Mouse (Mus musculus) heart, embryonic 14.5 days (tissue): Measurements from ENCODE around the gene Nufip2. TPM values are rescaled to one million over a fixed set of nuclear protein-coding genes. Genes with fewer than 3 reads are reported as not detected.

ENCODE experiments used
- ATAC-seq: fragments of 200-750 bp; cut with Nextera tagmentation; 2 replicates; pipeline ENCODE4 v1.8.0; 2017; ENCODE audit warnings: low read depth, moderate TSS enrichment; ENCODE audit not compliant: insufficient number of reproducible peaks, insufficient read depth, low FRiP score
- H3K27ac ChIP-seq, 2 experiments: fragments of 200-500 bp in 1 of 2; fragments of 300-500 bp in 1 of 2; sonication (generic) in 1 of 2; replicated peaks in 1 of 2; 2 replicates each; pipeline ENCODE4 v1.5.1; 2012 to 2014; ENCODE audit warnings: low read depth in 2 of 2, low read length in 2 of 2, control low read depth in 1 of 2, mild to moderate bottlenecking in 1 of 2, mixed read lengths in 1 of 2; ENCODE audit not compliant: control insufficient read depth in 1 of 2, insufficient read depth in 1 of 2
- H3K27me3 ChIP-seq: fragments of 300-500 bp; sonication (generic); 2 replicates; pipeline ENCODE4 v1.6.1; 2014; ENCODE audit warnings: mild to moderate bottlenecking, low read length, control low read depth; ENCODE audit not compliant: control insufficient read depth, insufficient read depth
- H3K36me3 ChIP-seq: fragments of 300-500 bp; sonication (generic); 2 replicates; pipeline ENCODE4 v1.6.1; 2014; ENCODE audit warnings: mild to moderate bottlenecking, control low read depth, low read length, mixed read lengths; ENCODE audit not compliant: control insufficient read depth, insufficient read depth
- H3K4me1 ChIP-seq, 2 experiments: fragments of 200-500 bp in 1 of 2; fragments of 300-500 bp in 1 of 2; sonication (generic) in 1 of 2; 2 replicates each; pipeline ENCODE4 v1.6.1; 2012 to 2014; ENCODE audit warnings: low read length in 2 of 2, control low read depth in 1 of 2, mixed read lengths in 1 of 2; ENCODE audit not compliant: control insufficient read depth in 2 of 2, insufficient read depth in 2 of 2
- H3K4me2 ChIP-seq: fragments of 300-500 bp; sonication (generic); 2 replicates; pipeline ENCODE4 v1.6.1; 2014; ENCODE audit warnings: mild to moderate bottlenecking, low read length
- H3K4me3 ChIP-seq, 2 experiments: fragments of 200-500 bp in 1 of 2; fragments of 300-500 bp in 1 of 2; sonication (generic) in 1 of 2; 2 replicates each; pipeline ENCODE4 v1.5.1; 2012 to 2014; ENCODE audit warnings: low read length in 2 of 2, mild to moderate bottlenecking in 2 of 2, control low read depth in 1 of 2, low read depth in 1 of 2, moderate library complexity in 1 of 2; ENCODE audit not compliant: control insufficient read depth in 1 of 2, insufficient read depth in 1 of 2
- H3K9ac ChIP-seq: fragments of 300-500 bp; sonication (generic); 2 replicates; pipeline ENCODE4 v1.6.1; 2014; ENCODE audit warnings: mild to moderate bottlenecking, low read length
- H3K9me3 ChIP-seq: fragments of 300-500 bp; sonication (generic); 2 replicates; pipeline ENCODE4 v1.6.1; 2016; ENCODE audit warnings: low read length, control low read depth; ENCODE audit not compliant: control insufficient read depth
- WGBS: fragments of 180-500 bp; shearing (Covaris S2); extraction: QIAGEN DNeasy Blood & Tissue Kit; methylation state at CpG from one replicate; pipeline ENCODE4 v1.1.7; 2014; 5-methylcytosine and 5-hydroxymethylcytosine counted together
- polyA plus RNA-seq: library from polyadenylated mRNA; unstranded; fragments of >200 nt; fragmentation: Nextera tagmentation; extraction: Ambion mirVana; gene quantifications from 2 replicates; pipeline ENCODE4 v1.2.1, GENCODE M21; 2014

The Nufip2 gene
- polyA plus RNA-seq, 1 experiment from 2014 or later: 5.4 TPM

DNA sequence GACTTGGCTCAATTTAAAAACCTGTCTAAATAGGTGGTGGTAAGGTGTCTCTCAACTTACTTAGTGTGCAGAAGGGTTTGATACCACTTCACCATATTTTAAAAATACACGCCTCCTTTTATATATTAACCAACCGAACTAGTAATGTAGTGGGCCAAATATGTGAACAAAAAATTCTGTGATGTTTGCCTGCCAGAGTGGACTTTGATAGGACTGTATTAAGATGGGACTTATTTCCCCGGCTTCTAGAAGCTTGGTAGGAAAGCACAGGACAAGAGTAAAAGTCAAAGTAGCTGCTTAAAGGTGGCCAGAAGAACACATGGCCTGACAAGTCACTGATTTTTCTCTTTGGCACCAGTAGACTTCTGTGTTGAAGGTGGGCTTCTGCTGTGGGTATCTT is 27.8 kb downstream of the Nufip2 start:
- no peak overlapping the region for H3K4me3 ChIP-seq
- no peak overlapping the region for H3K4me2 ChIP-seq
- H3K4me1 ChIP-seq: peaks cover 0 to 7% of the 10 kb centered on the region in 2 experiments; a peak in 2 of 4 replicates
- no peak overlapping the region for H3K27ac ChIP-seq
- no peak for ATAC-seq
- no peak overlapping the region for H3K9ac ChIP-seq
- 92% methylated on average over 3 of the region's 3 CpGs for WGBS
- H3K9me3 ChIP-seq: no peaks in the 10 kb centered on the region
- H3K36me3 ChIP-seq: peaks cover 57% of the 10 kb centered on the region
- no peaks in the 10 kb centered on the region for H3K27me3 ChIP-seq

DNA sequence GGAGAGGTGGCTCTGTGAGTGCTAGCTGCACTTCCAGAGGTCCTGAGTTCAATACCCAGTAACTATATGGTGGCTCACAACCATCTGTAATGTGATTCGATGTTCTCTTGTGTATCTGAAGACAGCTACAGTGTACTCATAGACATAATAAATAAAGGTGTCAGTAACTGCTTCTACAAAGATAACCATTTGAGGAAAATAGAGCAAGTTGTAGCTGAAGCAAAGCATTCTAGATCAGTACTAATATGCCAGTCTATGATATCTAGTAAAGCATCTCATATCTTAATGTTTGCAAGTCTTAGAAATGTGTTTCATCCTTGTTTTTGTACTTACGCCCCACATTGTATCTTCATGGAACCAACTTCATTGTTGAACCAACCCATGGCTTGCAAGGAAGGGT is 33.1 kb downstream of the Nufip2 start:
- no peak for ATAC-seq
- Histone ChIP-seq H3K36me3 (peaks cover 19% of the 10 kb centered on the region; the same call in 1 of the 2 replicates), H3K27ac (no peak overlapping the region), H3K27me3 (no peaks in the 10 kb centered on the region), H3K4me2 (no peak overlapping the region), H3K4me3 (no peak overlapping the region), H3K9me3 (no peaks in the 10 kb centered on the region), H3K4me1 (peaks cover 0 to under 1% of the 10 kb centered on the region in 2 experiments; a peak in 1 of 4 replicates), H3K9ac (no peak overlapping the region)
- 92% methylated on average over 2 of the region's 2 CpGs for WGBS

DNA sequence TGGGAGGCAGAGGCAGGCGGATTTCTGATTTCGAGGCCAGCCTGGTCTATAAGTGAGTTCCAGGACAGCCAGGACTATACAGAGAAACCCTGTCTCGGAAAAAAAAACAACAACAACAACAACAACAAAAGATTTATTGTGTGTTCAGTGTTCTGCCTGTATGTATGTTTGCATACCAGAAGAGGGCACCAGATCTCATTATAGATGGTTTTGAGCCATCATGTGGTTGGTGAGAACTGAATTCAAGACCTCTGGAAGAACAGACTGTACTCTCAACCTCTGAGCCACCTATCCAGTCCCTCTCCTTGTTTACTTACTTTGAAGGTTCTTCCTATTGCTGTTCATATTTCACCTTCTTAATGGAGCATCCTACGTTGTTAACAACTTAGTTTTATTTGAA is 35.4 kb downstream of the Nufip2 start:
- Histone ChIP-seq H3K36me3 (peaks cover 11% of the 10 kb centered on the region; the same call in 1 of the 2 replicates), H3K4me1 (no peaks in the 10 kb centered on the region), H3K4me3 (no peak overlapping the region), H3K4me2 (no peak overlapping the region), H3K9ac (no peak overlapping the region), H3K27ac (no peak overlapping the region), H3K27me3 (no peaks in the 10 kb centered on the region), H3K9me3 (no peaks in the 10 kb centered on the region)
- WGBS: 91% methylated on average over 4 of the region's 4 CpGs
- no peak for ATAC-seq

DNA sequence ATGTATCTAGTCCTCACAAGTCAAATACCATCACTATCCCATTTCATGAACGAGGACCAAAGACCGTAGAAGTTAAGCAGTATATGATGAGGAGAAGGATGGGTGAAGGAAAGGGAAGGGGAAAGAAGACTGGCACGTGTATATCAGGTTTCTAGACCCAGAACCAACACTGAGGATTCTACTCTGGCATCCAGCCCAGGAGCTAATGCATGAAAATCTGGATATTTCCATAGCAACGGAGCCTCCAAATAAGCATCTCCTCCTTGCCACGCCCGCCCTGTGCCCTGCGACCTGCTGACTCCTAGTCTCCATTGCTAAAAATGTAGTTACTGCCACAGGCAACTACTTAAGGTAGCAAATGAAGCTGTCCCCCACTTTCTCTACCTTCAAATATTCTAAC is 38.8 kb downstream of the Nufip2 start:
- H3K27me3 ChIP-seq: no peaks in the 10 kb centered on the region
- H3K4me1 ChIP-seq: no peaks in the 10 kb centered on the region
- no peaks in the 10 kb centered on the region for H3K36me3 ChIP-seq
- H3K9me3 ChIP-seq: no peaks in the 10 kb centered on the region
- H3K27ac ChIP-seq: no peak overlapping the region
- no peak overlapping the region for H3K4me2 ChIP-seq
- H3K9ac ChIP-seq: no peak overlapping the region
- no peak overlapping the region for H3K4me3 ChIP-seq
- no peak for ATAC-seq
- 74% methylated on average over 7 of the region's 7 CpGs for WGBS

GRCm38 (mm10) chr11:77725183-77725582 is 39.2 kb downstream of the Nufip2 start, which contains the start of gene Cryba1:
Gene Cryba1 (minus strand): TSS chr11:77725283.
- Histone ChIP-seq H3K9me3 (no peaks in the 10 kb centered on the region), H3K9ac (no peak within 1 kb of the TSS), H3K27me3 (no peaks in the 10 kb centered on the region), H3K36me3 (no peaks in the 10 kb centered on the region), H3K4me2 (no peak within 1 kb of the TSS), H3K4me1 (no peaks in the 10 kb centered on the region), H3K27ac (no peak within 1 kb of the TSS), H3K4me3 (no peak within 1 kb of the TSS)
- 51% methylated on average over 7 of the region's 7 CpGs for WGBS
- no peak for ATAC-seq

- Histone ChIP-seq H3K9ac (no peak overlapping the region), H3K4me1 (no peaks in the 10 kb centered on the region), H3K27ac (no peak overlapping the region), H3K4me3 (no peak overlapping the region), H3K4me2 (no peak overlapping the region), H3K27me3 (no peaks in the 10 kb centered on the region), H3K9me3 (no peaks in the 10 kb centered on the region), H3K36me3 (no peaks in the 10 kb centered on the region)
- ATAC-seq: no peak
- WGBS: 59% methylated on average over 2 of the region's 2 CpGs
These were observed 42.6 kb downstream of the Nufip2 start for GRCm38 (mm10) chr11:77728587-77728986.

DNA sequence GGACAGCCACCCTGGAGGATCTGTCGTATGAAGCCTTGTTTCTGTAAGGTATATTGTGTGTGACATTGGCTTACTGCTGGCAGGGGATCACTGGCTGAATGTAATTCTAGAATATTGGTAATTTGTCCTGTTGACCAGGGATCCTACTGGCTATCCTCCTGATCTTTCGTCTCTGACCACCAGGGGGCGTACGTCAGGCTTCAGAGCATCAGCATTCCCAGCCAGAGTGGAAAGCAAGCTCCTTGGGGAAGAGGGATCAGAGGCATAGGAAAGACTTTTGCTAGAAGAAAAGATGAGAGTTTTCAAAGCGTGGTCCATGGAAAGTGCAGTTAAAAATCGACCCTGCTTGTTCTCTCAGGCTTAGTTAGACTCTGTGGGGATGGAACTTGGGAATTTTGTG is 51.3 kb downstream of the Nufip2 start:
- no peaks in the 10 kb centered on the region for H3K9me3 ChIP-seq
- ATAC-seq: no peak
- no peak overlapping the region for H3K9ac ChIP-seq
- 0% methylated on average over 6 of the region's 6 CpGs for WGBS
- no peak overlapping the region for H3K27ac ChIP-seq
- H3K36me3 ChIP-seq: no peaks in the 10 kb centered on the region
- no peak overlapping the region for H3K4me2 ChIP-seq
- H3K4me3 ChIP-seq: no peak overlapping the region
- H3K27me3 ChIP-seq: no peaks in the 10 kb centered on the region
- H3K4me1 ChIP-seq: no peaks in the 10 kb centered on the region

- Histone ChIP-seq H3K4me1 (no peaks in the 10 kb centered on the region), H3K4me2 (no peak overlapping the region), H3K4me3 (no peak overlapping the region), H3K36me3 (no peaks in the 10 kb centered on the region), H3K9ac (no peak overlapping the region), H3K27me3 (no peaks in the 10 kb centered on the region), H3K9me3 (no peaks in the 10 kb centered on the region), H3K27ac (no peak overlapping the region)
- no peak for ATAC-seq
- 49% methylated on average over 7 of the region's 7 CpGs for WGBS
These were observed 52.6 kb downstream of the Nufip2 start for GRCm38 (mm10) chr11:77738555-77738954.
